Mouse (Mus musculus): Measurements from ENCODE around the gene Efhb.

The Efhb gene

GRCm38 (mm10) chr17:53462603-53463495, at the start of gene Efhb:
Gene Efhb (minus strand): TSS chr17:53463321.
- peak; percentile 6 to 53 for DNase-seq (ENCODE audit: low read depth in 2 of 2, low spot score in 2 of 2)

- DNase-seq (ENCODE audit: low read depth in 2 of 2, low spot score in 2 of 2): no peak
Measured at GRCm38 (mm10) chr17:53512311-53512951, 49.3 kb upstream of the Efhb start.

DNA sequence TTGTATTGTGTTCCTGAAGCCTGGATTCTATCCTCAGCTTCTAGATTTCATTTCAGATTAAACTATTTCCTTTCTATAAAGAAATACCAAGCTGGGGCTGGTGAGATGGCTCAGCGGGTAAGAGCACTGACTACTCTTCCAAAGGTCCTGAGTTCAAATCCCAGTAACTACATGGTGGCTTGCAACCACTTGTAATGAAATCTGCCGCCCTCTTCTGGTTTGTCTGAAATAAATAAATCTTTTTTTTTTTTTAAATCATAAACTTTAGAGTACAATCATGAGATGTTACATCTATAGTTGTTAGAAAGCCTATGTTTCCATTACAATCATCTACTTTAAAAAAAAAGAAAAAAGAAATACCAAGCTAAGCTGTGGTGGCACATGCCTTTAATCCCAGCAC, 39.8 kb upstream of the Efhb start:
- DNase-seq (ENCODE audit: low read depth in 2 of 2, low spot score in 2 of 2): no peak

DNA sequence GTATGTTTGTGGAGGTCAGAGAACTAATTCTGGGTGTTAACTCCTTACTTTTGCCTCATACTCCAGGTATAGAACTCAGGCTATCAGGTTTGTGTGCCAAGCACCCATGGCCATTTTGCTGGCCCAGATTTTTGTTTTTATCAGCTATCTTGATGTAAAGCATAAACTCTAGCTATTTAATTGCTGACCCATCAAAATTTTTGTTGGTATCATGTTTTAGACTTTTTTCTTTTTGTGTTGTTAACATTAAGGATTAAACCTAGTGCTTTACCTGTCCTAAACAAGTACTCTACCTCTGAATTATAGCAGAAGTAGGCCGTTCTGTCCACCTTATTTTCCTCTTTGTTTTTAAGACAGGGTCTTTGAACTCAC, 25.9 kb upstream of the Efhb start:
- no peak for DNase-seq (ENCODE audit: low read depth in 2 of 2, low spot score in 2 of 2)

DNA sequence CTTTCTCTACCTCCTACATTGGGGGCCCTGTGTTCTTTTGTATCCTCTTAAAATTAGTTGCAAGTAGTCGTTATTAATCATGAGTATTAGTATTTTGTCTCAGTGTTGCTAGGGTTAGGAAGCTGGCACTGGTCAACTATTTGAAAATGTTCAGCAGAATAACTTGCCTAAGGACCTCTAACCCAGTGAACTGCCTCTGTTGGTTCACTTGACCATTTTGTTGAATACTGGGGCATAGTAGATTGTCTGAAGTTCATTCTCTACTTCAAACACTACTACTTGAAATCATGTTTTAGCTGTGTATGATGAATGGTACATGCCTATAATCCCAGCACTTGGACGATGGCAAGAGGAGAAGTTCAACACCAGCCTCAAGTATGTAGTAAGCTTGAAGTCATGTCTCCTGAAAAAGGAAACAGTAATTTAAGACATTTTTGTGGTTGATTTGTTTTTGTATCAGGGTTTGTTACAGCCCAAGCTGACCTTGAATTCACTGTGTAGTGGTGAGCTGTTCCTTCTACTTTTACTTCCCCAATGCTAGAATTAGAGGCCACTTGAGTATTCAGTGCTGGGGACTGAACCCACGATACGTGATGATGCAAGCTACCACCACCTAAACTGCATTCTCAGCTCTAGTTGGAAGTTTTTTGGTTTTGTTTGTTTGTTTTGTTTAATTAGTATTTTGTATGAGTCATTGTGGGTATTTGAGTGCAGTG, 25.3 kb upstream of the Efhb start:
- no peak for DNase-seq (ENCODE audit: low read depth in 2 of 2, low spot score in 2 of 2)

GRCm38 (mm10) chr17:53480433-53480832, 17.3 kb upstream of the Efhb start:
- DNase-seq (ENCODE audit: low read depth in 2 of 2, low spot score in 2 of 2): no peak

DNA sequence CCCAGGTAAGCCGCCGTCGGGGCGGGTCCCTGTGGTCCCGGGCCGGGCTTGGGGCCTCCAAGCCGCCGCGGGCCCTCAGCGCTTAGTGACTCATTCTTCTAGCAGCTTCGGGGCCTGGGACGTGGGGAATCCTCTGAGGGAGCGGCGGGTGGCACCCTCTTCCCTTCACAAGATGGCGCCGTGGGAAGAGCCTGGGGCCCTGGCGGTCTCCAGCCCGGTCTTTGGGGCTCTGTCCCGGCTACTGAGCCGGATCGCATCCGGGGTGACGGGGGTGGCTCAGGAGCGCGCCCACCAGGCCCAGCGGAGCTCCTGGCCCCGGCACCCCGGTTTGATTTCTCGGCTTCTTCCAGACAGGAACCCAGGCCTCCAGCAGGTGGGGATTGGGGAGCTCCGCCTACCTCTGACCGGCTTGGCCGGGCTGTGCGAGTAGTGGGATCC, 16.5 kb upstream of the Efhb start:
- peak; percentile 50 to 51 for DNase-seq (ENCODE audit: low read depth in 2 of 2, low spot score in 2 of 2)

DNA sequence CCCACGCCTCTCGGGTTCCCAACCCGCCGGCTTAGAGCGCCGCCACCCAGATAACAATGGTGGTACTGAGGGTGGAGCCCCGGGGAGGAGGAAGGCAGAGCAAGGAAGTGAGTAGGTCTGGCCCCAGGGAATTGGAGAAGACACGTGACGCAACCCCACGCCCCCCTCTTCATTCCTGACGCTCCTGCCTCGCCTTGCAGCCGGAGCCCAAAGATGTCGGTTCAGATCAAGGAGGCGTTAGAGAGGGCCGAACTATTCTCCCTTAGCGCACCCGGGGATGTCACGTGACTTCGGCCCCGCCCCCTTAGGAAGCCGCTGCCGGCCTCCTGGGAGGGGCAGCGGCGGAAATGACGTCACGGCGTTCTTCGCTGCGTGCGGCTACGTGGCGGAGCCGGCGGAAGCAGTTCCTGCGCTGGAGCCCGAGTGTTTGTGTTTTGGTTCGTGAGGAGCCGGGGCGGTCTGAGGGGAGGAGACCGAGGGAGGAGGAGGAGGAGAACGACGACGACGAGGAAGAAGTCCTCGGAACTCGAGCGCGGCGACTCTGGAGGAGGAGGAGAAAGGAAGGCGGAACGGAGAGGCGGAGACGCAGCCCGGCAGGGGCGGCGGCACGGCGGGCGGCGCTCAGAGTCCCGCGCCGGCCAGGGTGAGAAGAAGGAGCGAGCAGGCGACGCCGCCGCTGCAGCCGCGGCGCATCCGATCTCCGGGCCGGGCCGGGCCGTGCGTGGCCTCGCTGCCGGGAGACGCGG, 15.9 kb upstream of the Efhb start, which contains the start of gene Rab5a:
Gene Rab5a (plus strand): TSS at position 377 of the 746 bp plus-strand sequence.
- peak; percentile 99 for DNase-seq (ENCODE audit: low read depth in 2 of 2, low spot score in 2 of 2)

DNA sequence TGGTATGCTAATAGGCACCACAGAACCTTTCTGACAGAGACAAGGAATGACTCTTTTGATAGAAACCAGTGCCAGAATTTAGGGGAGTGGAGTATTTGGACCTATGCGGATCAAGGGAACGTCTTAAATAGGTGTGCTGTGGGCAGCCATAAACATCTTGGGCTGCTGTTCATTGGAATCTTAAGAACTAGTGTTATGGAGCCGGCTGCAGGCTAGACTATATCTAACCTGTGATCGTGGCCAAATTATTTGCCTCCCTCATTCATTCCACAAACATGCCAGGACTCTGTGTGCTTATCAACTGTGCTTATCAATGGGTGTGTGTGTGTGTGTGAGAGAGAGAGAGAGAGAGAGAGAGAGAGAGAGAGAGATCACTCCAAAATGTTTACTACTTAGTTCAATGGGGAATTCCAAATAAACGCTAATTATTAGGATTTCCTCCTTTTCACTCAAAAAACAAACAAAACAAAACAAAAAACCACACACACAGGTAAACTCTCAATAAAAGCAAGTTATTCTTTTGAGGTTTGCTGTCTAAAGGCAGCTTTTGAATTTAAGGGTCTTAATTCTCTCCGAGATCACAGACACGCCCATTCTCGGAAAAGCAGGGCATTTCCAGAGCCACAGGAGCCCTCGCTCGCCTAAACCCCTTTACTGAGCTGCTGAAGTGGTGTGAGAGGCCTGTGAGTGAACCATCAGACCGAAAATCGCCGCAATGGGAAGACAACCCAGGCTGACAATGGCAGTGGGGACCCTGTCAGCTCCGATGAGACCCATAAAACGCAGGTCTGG, 15.1 kb upstream of the Efhb start:
- DNase-seq (ENCODE audit: low read depth in 2 of 2, low spot score in 2 of 2): no peak

DNA sequence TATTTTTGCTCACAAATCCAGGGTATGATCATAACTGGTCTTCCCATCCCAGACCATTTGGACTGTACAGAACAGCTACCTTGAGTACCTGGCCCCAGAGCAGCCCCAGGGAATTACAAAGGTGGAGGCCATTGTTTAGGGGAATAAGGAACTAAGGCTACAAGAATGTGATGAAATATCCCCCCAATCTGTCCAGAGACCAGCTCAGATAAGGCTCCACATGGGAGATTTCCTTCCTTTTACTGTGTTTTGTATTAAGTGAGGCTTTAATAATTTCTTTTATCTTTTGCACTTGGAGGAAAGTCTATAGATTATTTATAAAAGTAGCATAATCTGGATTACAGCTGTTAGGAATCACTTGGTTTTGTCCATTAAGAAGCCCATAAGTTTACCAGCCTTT, 5.6 kb upstream of the Efhb start:
- DNase-seq (ENCODE audit: low read depth in 2 of 2, low spot score in 2 of 2): no peak

GRCm38 (mm10) chr17:53465569-53465968, 2.4 kb upstream of the Efhb start:
- DNase-seq (ENCODE audit: low read depth in 2 of 2, low spot score in 2 of 2): no peak

DNA sequence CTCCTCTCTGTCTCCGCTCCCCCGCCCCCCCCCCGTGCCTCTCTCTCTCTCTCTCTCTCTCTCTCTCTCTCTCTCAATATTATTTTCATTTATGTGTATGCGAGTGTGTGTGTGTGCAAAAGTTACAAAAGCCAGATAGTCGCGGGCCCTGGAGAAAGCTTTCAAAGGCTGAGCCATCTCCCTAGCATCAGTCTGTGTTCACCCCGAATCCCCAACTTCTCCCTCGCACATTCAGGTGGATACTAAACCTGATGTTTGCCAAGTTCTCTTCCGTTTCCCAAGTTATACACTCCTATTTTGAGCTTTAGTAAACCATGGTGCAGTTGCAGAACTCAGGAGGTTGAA, 347 bp upstream of the Efhb start:
- no peak for DNase-seq (ENCODE audit: low read depth in 2 of 2, low spot score in 2 of 2)

DNA sequence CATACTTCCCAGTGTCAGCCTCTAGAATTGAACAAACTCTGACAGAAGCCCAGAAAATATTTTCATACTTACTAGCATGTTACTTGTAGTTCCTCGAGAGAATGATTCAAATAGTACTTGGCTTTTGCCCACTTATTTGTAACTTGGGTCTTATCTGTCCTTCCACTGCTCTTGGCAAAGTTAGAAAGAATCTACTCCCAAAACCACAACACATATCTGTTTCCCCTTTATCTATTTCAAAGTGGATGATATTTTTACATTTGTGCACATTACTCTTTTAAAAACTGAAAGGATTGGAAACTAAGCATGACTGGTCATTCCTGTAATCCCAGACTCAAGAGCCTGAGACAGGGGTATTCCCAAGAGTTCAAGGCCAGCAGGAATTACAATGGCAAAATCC, 6.4 kb downstream of the Efhb start:
- no peak for DNase-seq (ENCODE audit: low read depth in 2 of 2, low spot score in 2 of 2)

- no peak for DNase-seq (ENCODE audit: low read depth in 2 of 2, low spot score in 2 of 2)
Measured at GRCm38 (mm10) chr17:53456152-53456551, 7.0 kb downstream of the Efhb start.

GRCm38 (mm10) chr17:53402689-53403306, 60.3 kb downstream of the Efhb start:
- peak in 1 of 2 experiments; percentile 6 for DNase-seq (ENCODE audit: low read depth in 2 of 2, low spot score in 2 of 2)

DNA sequence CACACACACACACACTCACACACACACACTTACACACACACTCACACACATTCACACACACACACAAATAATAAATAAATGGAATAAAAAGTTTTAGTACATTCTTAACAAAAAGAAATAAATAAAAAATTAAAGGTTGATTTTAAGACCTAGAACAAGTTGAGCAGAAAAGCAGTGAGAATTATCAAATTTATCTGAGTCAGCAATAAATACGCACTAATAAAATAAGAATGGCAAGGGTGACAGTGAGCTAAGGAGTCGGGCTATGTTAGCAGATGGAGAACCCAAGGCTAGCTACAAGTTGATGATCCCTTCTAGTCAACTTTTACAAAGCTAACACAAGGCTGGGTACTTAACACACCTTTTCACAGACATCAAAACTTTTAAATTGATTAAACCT, 69.9 kb downstream of the Efhb start:
- DNase-seq (ENCODE audit: low read depth in 2 of 2, low spot score in 2 of 2): no peak

GRCm38 (mm10) chr17:53389507-53389906, 73.6 kb downstream of the Efhb start:
- peak in 1 of 2 experiments; percentile 32 for DNase-seq (ENCODE audit: low read depth in 2 of 2, low spot score in 2 of 2)

GRCm38 (mm10) chr17:53387581-53388473, 75.3 kb downstream of the Efhb start:
- DNase-seq (ENCODE audit: low read depth in 2 of 2, low spot score in 2 of 2): no peak

GRCm38 (mm10) chr17:53386863-53387262, 76.3 kb downstream of the Efhb start:
- no peak for DNase-seq (ENCODE audit: low read depth in 2 of 2, low spot score in 2 of 2)

Measured in CD8-positive naive resting alpha-beta T cell, adult 2 months (primary cell).